Mouse (Mus musculus) embryonic facial prominence, embryonic 13.5 days (tissue): Measurements from ENCODE around the gene Tmcc3. TPM values are rescaled to one million over a fixed set of nuclear protein-coding genes. Genes with fewer than 3 reads are reported as not detected.

Experiments used
- ATAC-seq: fragments of 200-750 bp; cut with Nextera tagmentation; 2 replicates; pipeline ENCODE4 v1.8.0; 2017; ENCODE audit warnings: low read depth; ENCODE audit not compliant: insufficient number of reproducible peaks, insufficient read depth, low FRiP score, low TSS enrichment
- H3K27ac ChIP-seq: fragments of 300-500 bp; sonication (generic); 2 replicates; pipeline ENCODE4 v1.5.1; 2015; ENCODE audit warnings: moderate library complexity, mild to moderate bottlenecking, inconsistent platforms
- H3K27me3 ChIP-seq: fragments of 300-500 bp; sonication (generic); 2 replicates; pipeline ENCODE4 v1.6.1; 2015; ENCODE audit warnings: mild to moderate bottlenecking, inconsistent platforms
- H3K36me3 ChIP-seq: fragments of 300-500 bp; sonication (generic); 2 replicates; pipeline ENCODE4 v1.6.1; 2015; ENCODE audit warnings: mild to moderate bottlenecking, inconsistent platforms
- H3K4me1 ChIP-seq: fragments of 300-500 bp; sonication (generic); 2 replicates; pipeline ENCODE4 v1.6.1; 2015; ENCODE audit warnings: inconsistent platforms
- H3K4me2 ChIP-seq: fragments of 300-500 bp; sonication (generic); 2 replicates; pipeline ENCODE4 v1.6.1; 2015; ENCODE audit warnings: moderate library complexity, mild to moderate bottlenecking, inconsistent platforms
- H3K4me3 ChIP-seq: fragments of 300-500 bp; sonication (generic); 2 replicates; pipeline ENCODE4 v1.5.1; 2015; ENCODE audit warnings: mild to moderate bottlenecking, inconsistent platforms
- H3K9ac ChIP-seq: fragments of 300-500 bp; sonication (generic); 2 replicates; pipeline ENCODE4 v1.6.1; 2015; ENCODE audit warnings: mild to moderate bottlenecking, inconsistent platforms
- H3K9me3 ChIP-seq: fragments of 300-500 bp; sonication (generic); 2 replicates; pipeline ENCODE4 v1.6.1; 2016; ENCODE audit warnings: inconsistent platforms
- WGBS: fragments of 180-500 bp; shearing (Covaris S2); methylation state at CpG from one replicate; pipeline ENCODE4 v1.1.7; 2015; ENCODE audit warnings: mixed read lengths; 5-methylcytosine and 5-hydroxymethylcytosine counted together
- polyA plus RNA-seq: library from polyadenylated mRNA; unstranded; fragments of >200 nt; fragmentation: Nextera tagmentation; extraction: Ambion mirVana; gene quantifications from 2 replicates; pipeline ENCODE4 v1.2.1, GENCODE M21; 2015

Tmcc3 gene
- polyA plus RNA-seq, 1 experiment from 2014 or later = 5.9 TPM

- Histone ChIP-seq H3K4me1 (peaks cover 7% of the 10 kb centered on the region), H3K27ac (no peak overlapping the region), H3K9ac (no peak overlapping the region), H3K4me3 (no peak overlapping the region), H3K4me2 (no peak overlapping the region), H3K27me3 (no peaks in the 10 kb centered on the region), H3K36me3 (no peaks in the 10 kb centered on the region), H3K9me3 (no peaks in the 10 kb centered on the region)
- WGBS = 66% methylated on average over 13 of the region's 13 CpGs
- no peak for ATAC-seq
Observed at GRCm38 (mm10) chr10:94611228-94611968, 299.6 kb downstream of the Tmcc3 start.

DNA sequence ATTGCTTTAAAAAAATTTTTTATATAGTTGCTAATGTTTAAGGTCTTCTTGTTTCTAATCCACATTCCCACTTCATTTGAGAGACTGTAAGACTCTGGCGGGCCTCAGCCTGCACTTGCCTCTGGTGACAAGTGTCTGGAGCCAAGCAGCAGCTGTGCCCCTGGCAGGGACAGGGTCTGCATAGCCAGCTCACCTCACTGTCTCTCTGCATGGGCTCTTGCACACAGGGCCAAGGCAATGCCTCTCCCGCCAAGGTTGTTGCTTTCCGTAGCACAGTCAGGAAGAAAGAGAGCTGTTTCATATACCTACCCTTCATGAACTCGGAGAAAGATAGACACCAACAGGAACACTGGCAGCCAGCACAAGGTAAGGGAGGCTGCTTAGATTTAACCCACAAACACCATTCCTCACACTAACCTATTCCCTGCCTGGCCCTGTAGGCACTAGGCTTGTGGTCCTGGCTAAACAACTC lies 300.3 kb downstream of the Tmcc3 start:
- peaks cover 7% of the 10 kb centered on the region for H3K4me1 ChIP-seq
- no peak overlapping the region for H3K4me3 ChIP-seq
- no peaks in the 10 kb centered on the region for H3K27me3 ChIP-seq
- no peak for ATAC-seq
- no peak overlapping the region for H3K9ac ChIP-seq
- no peaks in the 10 kb centered on the region for H3K9me3 ChIP-seq
- H3K27ac ChIP-seq = no peak overlapping the region
- WGBS = 82% methylated on average over 4 of the region's 4 CpGs
- H3K4me2 ChIP-seq = no peak overlapping the region
- H3K36me3 ChIP-seq = no peaks in the 10 kb centered on the region

- Histone ChIP-seq H3K27ac (no peak overlapping the region), H3K4me2 (no peak overlapping the region), H3K9ac (no peak overlapping the region), H3K4me1 (peaks cover 18% of the 10 kb centered on the region), H3K4me3 (no peak overlapping the region), H3K36me3 (no peaks in the 10 kb centered on the region), H3K27me3 (peaks cover 4% of the 10 kb centered on the region; the same call in 1 of the 2 replicates), H3K9me3 (no peaks in the 10 kb centered on the region)
- ATAC-seq = no peak
- whole genome bisulfite sequencing = 91% methylated on average over 5 of the region's 5 CpGs
Observed at GRCm38 (mm10) chr10:94619586-94619985, 307.8 kb downstream of the Tmcc3 start.

DNA sequence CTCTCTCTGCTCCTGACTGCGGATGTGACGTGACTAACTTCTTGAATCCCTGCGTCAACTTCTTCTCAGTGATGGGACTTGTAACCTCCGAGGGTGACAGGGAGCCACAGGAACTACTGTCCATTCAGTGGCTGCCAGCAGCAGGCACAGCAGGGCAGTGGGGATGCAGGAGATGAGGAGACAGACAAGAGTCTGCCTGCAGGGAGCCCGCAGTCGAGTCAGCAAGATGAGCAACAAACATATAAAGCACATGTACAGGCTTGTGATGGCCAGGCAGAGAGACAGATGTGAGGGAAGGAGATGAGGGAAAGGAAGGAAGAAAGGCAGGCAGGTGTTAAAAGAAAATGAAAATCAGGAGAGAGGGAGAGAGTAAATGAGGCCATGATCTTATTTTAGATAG lies 308.8 kb downstream of the Tmcc3 start:
- no peak overlapping the region for H3K4me2 ChIP-seq
- WGBS = 57% methylated on average over 6 of the region's 6 CpGs
- H3K4me3 ChIP-seq = no peak overlapping the region
- no peak for ATAC-seq
- H3K27me3 ChIP-seq = peaks cover 4% of the 10 kb centered on the region; the same call in 1 of the 2 replicates
- H3K9me3 ChIP-seq = no peaks in the 10 kb centered on the region
- no peaks in the 10 kb centered on the region for H3K36me3 ChIP-seq
- peaks cover 18% of the 10 kb centered on the region for H3K4me1 ChIP-seq
- no peak overlapping the region for H3K27ac ChIP-seq
- H3K9ac ChIP-seq = no peak overlapping the region

- H3K9ac ChIP-seq = peak overlapping the region; percentile 28; the same call in 1 of the 2 replicates
- peaks cover 18% of the 10 kb centered on the region for H3K4me1 ChIP-seq
- H3K27ac ChIP-seq = no peak overlapping the region
- H3K36me3 ChIP-seq = no peaks in the 10 kb centered on the region
- no peak for ATAC-seq
- H3K4me3 ChIP-seq = no peak overlapping the region
- no peaks in the 10 kb centered on the region for H3K9me3 ChIP-seq
- peak overlapping the region; percentile 30 for H3K4me2 ChIP-seq
- peaks cover 4% of the 10 kb centered on the region; the same call in 1 of the 2 replicates for H3K27me3 ChIP-seq
- 7% methylated on average over 13 of the region's 13 CpGs for WGBS
Observed at GRCm38 (mm10) chr10:94621420-94622225, 309.9 kb downstream of the Tmcc3 start.

DNA sequence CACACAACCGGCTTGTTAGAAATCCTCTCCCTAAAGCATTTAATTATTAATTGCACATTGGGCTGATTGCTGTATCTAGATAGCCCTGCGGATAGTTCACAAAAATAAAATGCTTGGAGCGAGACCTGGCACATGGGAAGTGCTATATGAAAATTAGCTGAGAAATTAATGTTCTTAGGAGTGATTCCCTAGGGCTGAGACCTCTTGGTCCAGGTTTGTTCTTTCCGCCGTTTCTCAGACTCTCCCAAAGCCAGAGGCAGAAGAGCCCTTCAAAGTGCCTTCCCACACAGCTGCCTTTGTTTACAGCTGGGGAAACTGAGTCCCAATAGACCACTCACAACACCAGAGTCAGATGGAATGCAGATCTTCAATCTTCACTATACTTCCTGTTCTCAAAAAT lies 310.5 kb downstream of the Tmcc3 start:
- H3K36me3 ChIP-seq = no peaks in the 10 kb centered on the region
- peak overlapping the region; percentile 30 for H3K4me2 ChIP-seq
- no peak overlapping the region for H3K27ac ChIP-seq
- 21% methylated on average over 5 of the region's 5 CpGs for WGBS
- no peak for ATAC-seq
- H3K27me3 ChIP-seq = peaks cover 4% of the 10 kb centered on the region; the same call in 1 of the 2 replicates
- H3K9ac ChIP-seq = no peak overlapping the region; the same call in 1 of the 2 replicates
- no peak overlapping the region for H3K4me3 ChIP-seq
- H3K9me3 ChIP-seq = no peaks in the 10 kb centered on the region
- peaks cover 18% of the 10 kb centered on the region for H3K4me1 ChIP-seq

DNA sequence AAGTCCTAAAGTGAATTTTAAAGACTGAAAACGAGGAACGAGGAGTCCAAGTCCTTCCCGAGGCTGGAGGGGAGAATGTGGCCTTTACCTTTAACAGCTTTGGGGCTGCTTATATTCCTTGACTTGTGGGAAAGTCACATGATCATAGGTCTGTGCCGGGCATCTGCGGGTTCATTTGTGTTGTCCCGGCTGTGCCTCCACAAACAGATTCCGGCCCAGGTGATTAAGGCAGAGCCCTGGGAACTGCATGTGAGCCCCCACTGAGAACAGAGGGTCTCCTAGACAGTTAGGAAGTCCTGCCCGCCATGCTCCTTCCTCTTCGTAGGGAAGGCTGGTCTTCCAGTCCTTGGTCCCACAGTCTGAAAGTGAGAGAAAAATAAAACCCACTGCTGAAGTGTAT lies 311.1 kb downstream of the Tmcc3 start:
- WGBS = 34% methylated on average over 9 of the region's 9 CpGs
- Histone ChIP-seq H3K27ac (no peak overlapping the region), H3K4me2 (peak overlapping the region; percentile 27; the same call in 1 of the 2 replicates)

GRCm38 (mm10) chr10:94623617-94624016 lies 311.9 kb downstream of the Tmcc3 start:
- peak overlapping the region; percentile 34; the same call in 1 of the 2 replicates for H3K4me2 ChIP-seq
- no peak for ATAC-seq
- WGBS = 7% methylated on average over 10 of the region's 10 CpGs

More for the DNA sequence above, 311.1 kb downstream of the Tmcc3 start:
- no peak for ATAC-seq
- no peaks in the 10 kb centered on the region for H3K36me3 ChIP-seq
- no peak overlapping the region for H3K9ac ChIP-seq
- no peaks in the 10 kb centered on the region for H3K9me3 ChIP-seq
- H3K27me3 ChIP-seq = peaks cover 4% of the 10 kb centered on the region; the same call in 1 of the 2 replicates
- no peak overlapping the region for H3K4me3 ChIP-seq
- H3K4me1 ChIP-seq = peaks cover 18% of the 10 kb centered on the region

GRCm38 (mm10) chr10:94625036-94625435 lies 313.3 kb downstream of the Tmcc3 start:
- no peak for ATAC-seq
- WGBS = 81% methylated on average over 9 of the region's 9 CpGs
- Histone ChIP-seq H3K36me3 (no peaks in the 10 kb centered on the region), H3K4me3 (no peak overlapping the region), H3K27ac (no peak overlapping the region), H3K9ac (no peak overlapping the region), H3K9me3 (no peaks in the 10 kb centered on the region), H3K4me2 (no peak overlapping the region), H3K27me3 (peaks cover 4% of the 10 kb centered on the region; the same call in 1 of the 2 replicates), H3K4me1 (peaks cover 18% of the 10 kb centered on the region)

More at GRCm38 (mm10) chr10:94623617-94624016, 311.9 kb downstream of the Tmcc3 start:
- H3K9ac ChIP-seq = no peak overlapping the region
- no peaks in the 10 kb centered on the region for H3K9me3 ChIP-seq
- peaks cover 4% of the 10 kb centered on the region; the same call in 1 of the 2 replicates for H3K27me3 ChIP-seq
- no peak overlapping the region for H3K4me3 ChIP-seq
- peaks cover 18% of the 10 kb centered on the region for H3K4me1 ChIP-seq
- H3K36me3 ChIP-seq = no peaks in the 10 kb centered on the region
- no peak overlapping the region for H3K27ac ChIP-seq

DNA sequence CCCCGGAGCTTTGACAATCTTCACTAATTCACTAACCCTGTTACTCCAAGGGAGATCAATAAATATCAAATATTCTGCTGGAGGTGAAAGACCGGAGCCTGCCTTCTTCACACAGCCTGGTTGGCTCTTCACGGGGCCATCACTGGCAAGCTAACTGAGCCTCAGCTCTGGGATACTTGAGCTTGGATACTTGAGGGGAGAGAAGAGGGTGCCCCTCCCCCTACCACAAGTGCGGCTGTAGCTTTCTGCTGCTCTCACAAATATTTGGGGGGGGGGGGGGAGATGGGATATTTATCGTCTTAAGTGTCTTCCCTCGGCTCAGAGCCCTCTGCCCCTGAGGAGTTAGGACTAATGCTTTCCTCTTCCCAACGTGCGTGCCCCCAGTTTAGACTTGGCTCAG lies 313.9 kb downstream of the Tmcc3 start:
- H3K4me3 ChIP-seq = no peak overlapping the region
- H3K4me1 ChIP-seq = peaks cover 18% of the 10 kb centered on the region
- no peaks in the 10 kb centered on the region for H3K9me3 ChIP-seq
- no peaks in the 10 kb centered on the region for H3K36me3 ChIP-seq
- H3K27me3 ChIP-seq = peaks cover 4% of the 10 kb centered on the region; the same call in 1 of the 2 replicates
- ATAC-seq = 0 out of 2 replicates have a peak, but pooled peaks have one; percentile 59
- whole genome bisulfite sequencing = 62% methylated on average over 8 of the region's 8 CpGs
- no peak overlapping the region for H3K4me2 ChIP-seq
- no peak overlapping the region for H3K27ac ChIP-seq
- H3K9ac ChIP-seq = no peak overlapping the region

GRCm38 (mm10) chr10:94630771-94631280 lies 319.1 kb downstream of the Tmcc3 start:
- 64% methylated on average over 4 of the region's 4 CpGs for WGBS
- no peak overlapping the region for H3K27ac ChIP-seq
- H3K9me3 ChIP-seq = no peaks in the 10 kb centered on the region
- no peak overlapping the region for H3K9ac ChIP-seq
- no peak overlapping the region for H3K4me3 ChIP-seq
- H3K36me3 ChIP-seq = no peaks in the 10 kb centered on the region
- ATAC-seq = no peak
- H3K4me2 ChIP-seq = no peak overlapping the region
- H3K27me3 ChIP-seq = no peaks in the 10 kb centered on the region
- no peaks in the 10 kb centered on the region for H3K4me1 ChIP-seq
